Mouse (Mus musculus) hindbrain, postnatal 0 days (tissue): ENCODE results near the gene Kmt5b. TPM values are rescaled to one million over a fixed set of nuclear protein-coding genes. Genes with fewer than 3 reads are reported as not detected.
A peak's percentile ranks its signal among the peaks of the same experiment; 100 is the strongest.

Experiments used
- ATAC-seq: fragments of 200-750 bp; cut with Nextera tagmentation; 2 replicates; pipeline ENCODE4 v1.8.0; 2017; ENCODE audit warnings: mild to moderate bottlenecking, moderate TSS enrichment, moderate library complexity
- DNase-seq: peaks from one replicate; pipeline ENCODE4 v3.0.0-alpha.2; 2015; ENCODE audit warnings: low spot score
- H3K27ac ChIP-seq: fragments of 300-500 bp; sonication (generic); 2 replicates; pipeline ENCODE4 v1.5.1; 2014; ENCODE audit warnings: mild to moderate bottlenecking
- H3K27me3 ChIP-seq: fragments of 300-500 bp; sonication (generic); 2 replicates; pipeline ENCODE4 v1.6.1; 2014; ENCODE audit warnings: low read length, mixed read lengths; ENCODE audit not compliant: insufficient read depth
- H3K36me3 ChIP-seq: fragments of 300-500 bp; sonication (generic); 2 replicates; pipeline ENCODE4 v1.6.1; 2014; ENCODE audit warnings: low read length, mixed read lengths; ENCODE audit not compliant: insufficient read depth
- H3K4me1 ChIP-seq: fragments of 300-500 bp; sonication (generic); 2 replicates; pipeline ENCODE4 v1.6.1; 2014; ENCODE audit warnings: antibody characterized with exemption, low read length, mixed read lengths; ENCODE audit not compliant: insufficient read depth
- H3K4me2 ChIP-seq: fragments of 300-500 bp; sonication (generic); 2 replicates; pipeline ENCODE4 v1.6.1; 2014; ENCODE audit warnings: low read depth, mild to moderate bottlenecking, low read length, moderate library complexity, mixed read lengths
- H3K4me3 ChIP-seq: fragments of 300-500 bp; sonication (generic); 2 replicates; pipeline ENCODE4 v1.5.1; 2014; ENCODE audit warnings: low read length
- H3K9ac ChIP-seq: fragments of 300-500 bp; sonication (generic); replicated peaks from 2 replicates; pipeline ENCODE4 v1.6.1; 2014; ENCODE audit warnings: mild to moderate bottlenecking, low read length, moderate library complexity, mixed read lengths
- H3K9me3 ChIP-seq: fragments of 300-500 bp; sonication (generic); 2 replicates; pipeline ENCODE4 v1.6.1; 2016; ENCODE audit warnings: low read length, mixed read lengths
- CTCF ChIP-seq: IDR thresholded peaks from 2 replicates; pipeline ENCODE4 v1.5.1; 2016; ENCODE audit warnings: antibody characterized with exemption, control low read depth, low read depth
- WGBS: fragments of 180-500 bp; shearing (Covaris S2); extraction: QIAGEN DNeasy Blood & Tissue Kit; methylation state at CpG from one replicate; pipeline ENCODE4 v1.1.7; 2014; 5-methylcytosine and 5-hydroxymethylcytosine counted together
- polyA plus RNA-seq: library from polyadenylated mRNA; unstranded; fragments of >200 nt; fragmentation: Nextera tagmentation; extraction: Ambion mirVana; gene quantifications from 2 replicates; pipeline ENCODE4 v1.2.1, GENCODE M21; 2015
- total RNA-seq: library from RNA; depleted of rRNA; stranded (reverse); fragments of >200 nt; gene quantifications from 2 replicates; pipeline ENCODE4 v1.2.3, GENCODE M21; 2014

Gene Kmt5b
- total and polyA plus RNA-seq, 2 experiments from 2014 or later = 32.8 to 43.5 TPM

DNA sequence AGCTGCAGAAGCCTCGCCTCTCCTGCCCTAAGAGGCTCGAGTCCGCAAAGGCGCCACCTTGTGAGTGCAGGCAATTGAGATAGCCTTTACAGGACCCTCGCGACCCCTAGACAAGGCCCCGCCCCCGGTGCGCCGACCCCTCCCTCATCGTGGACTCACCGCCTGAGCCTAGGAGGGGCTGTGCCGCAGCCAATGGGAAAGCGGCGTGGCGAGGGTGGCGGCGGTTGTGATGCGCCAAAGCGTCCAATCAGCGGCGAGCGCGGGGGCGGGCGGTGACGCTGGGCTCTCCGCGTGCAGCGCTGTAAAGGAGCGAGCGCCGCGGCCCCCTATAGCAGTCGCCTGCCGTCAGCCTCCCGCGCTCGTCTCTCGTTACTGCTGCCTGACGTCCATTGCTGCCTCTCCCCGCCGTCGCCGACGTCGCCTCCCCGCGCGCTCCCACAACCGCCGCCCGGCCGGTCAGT is 84.3 kb downstream of the Kmt5b start, which contains the start of gene Chka:
Gene Chka (plus strand): TSS at position 272 of the 461 bp plus-strand sequence.
- Histone ChIP-seq H3K4me3 (peak within 1 kb of the TSS; percentile 60), H3K27ac (peak within 1 kb of the TSS; percentile 95), H3K9ac (peak within 1 kb of the TSS; percentile 88), H3K4me1 (peaks cover 17% of the 10 kb centered on the region), H3K4me2 (peak within 1 kb of the TSS; percentile 74), H3K27me3 (no peaks in the 10 kb centered on the region), H3K36me3 (no peaks in the 10 kb centered on the region), H3K9me3 (no peaks in the 10 kb centered on the region)
- WGBS = under 1% methylated on average over 53 of the region's 54 CpGs
- DNase-seq = peak; percentile 98
- peak; percentile 46 for TF ChIP-seq CTCF
- peak; percentile 98 for ATAC-seq

DNA sequence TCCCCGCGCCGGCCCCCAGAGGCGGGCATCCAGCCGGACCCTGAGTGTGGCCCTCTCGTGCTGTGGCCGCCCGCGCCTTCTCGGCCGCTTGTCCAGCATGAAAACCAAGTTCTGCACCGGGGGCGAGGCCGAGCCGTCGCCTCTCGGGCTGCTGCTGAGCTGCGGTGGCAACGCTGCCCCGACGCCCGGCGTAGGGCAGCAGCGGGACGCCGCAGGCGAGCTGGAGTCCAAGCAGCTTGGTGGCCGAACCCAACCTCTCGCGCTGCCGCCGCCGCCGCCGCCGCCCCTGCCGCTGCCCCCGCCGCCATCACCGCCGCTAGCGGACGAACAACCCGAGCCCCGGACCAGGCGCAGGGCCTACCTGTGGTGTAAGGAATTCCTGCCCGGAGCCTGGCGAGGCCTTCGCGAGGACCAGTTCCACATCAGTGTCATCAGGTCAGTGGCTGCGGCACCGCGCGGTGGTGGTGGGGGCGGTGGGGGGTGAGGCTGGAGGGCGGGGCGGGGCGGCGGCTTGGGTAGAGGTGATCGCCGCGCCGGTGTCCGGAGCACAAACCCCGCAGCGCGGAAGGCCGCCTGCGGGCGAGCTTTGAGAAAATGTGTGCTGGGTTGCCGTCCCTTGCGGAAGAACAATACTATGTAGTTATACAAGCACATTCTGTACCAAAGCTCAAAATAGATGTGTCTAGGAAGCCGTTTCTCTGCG is 84.9 kb downstream of the Kmt5b start:
- Histone ChIP-seq H3K27me3 (no peaks in the 10 kb centered on the region), H3K9me3 (no peaks in the 10 kb centered on the region), H3K36me3 (no peaks in the 10 kb centered on the region), H3K4me2 (peak overlapping the region; percentile 74), H3K27ac (peak overlapping the region; percentile 95), H3K4me1 (peaks cover 17% of the 10 kb centered on the region), H3K4me3 (peak overlapping the region; percentile 60), H3K9ac (peak overlapping the region; percentile 88)
- TF ChIP-seq CTCF = no peak
- under 1% methylated on average over 65 of the region's 74 CpGs for WGBS
- ATAC-seq (no peak), DNase-seq (peak; percentile 62)

DNA sequence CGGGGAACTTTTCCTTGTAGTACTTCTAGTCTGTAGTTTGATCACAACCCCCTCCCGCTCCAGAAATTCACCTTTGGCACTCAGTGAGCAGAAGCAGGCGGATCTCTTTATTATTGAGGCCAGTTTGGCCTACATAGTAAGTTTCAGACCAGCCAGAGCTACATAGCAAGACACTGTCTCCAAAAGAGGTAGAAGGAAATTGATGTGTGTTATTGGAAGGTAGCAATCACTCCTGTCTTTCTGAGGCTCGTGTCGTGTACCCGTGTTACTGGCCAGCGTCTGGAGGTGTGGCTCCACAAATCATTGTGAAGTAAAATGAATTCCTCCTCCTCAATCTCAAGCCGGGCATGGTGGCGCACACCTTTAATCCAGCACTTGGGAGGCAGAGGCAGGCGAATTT is 85.9 kb downstream of the Kmt5b start:
- Histone ChIP-seq H3K9me3 (no peaks in the 10 kb centered on the region), H3K9ac (no peak overlapping the region), H3K4me3 (peak overlapping the region; percentile 60), H3K27me3 (no peaks in the 10 kb centered on the region), H3K4me2 (peak overlapping the region; percentile 74), H3K4me1 (peaks cover 20% of the 10 kb centered on the region), H3K27ac (no peak overlapping the region), H3K36me3 (no peaks in the 10 kb centered on the region)
- no peak for DNase-seq
- TF ChIP-seq CTCF = no peak
- 89% methylated on average over 10 of the region's 10 CpGs for WGBS
- no peak for ATAC-seq

- DNase-seq = peak; percentile 41
- ATAC-seq = no peak
- 64% methylated on average over 1 of the region's 1 CpGs for WGBS
- Histone ChIP-seq H3K9ac (no peak overlapping the region), H3K4me2 (peak overlapping the region; percentile 74), H3K4me1 (peaks cover 20% of the 10 kb centered on the region), H3K4me3 (no peak overlapping the region; the same call in 1 of the 2 replicates), H3K36me3 (no peaks in the 10 kb centered on the region), H3K9me3 (no peaks in the 10 kb centered on the region), H3K27ac (no peak overlapping the region), H3K27me3 (no peaks in the 10 kb centered on the region)
- no peak for TF ChIP-seq CTCF
These were observed 86.7 kb downstream of the Kmt5b start for GRCm38 (mm10) chr19:3853891-3854290.

DNA sequence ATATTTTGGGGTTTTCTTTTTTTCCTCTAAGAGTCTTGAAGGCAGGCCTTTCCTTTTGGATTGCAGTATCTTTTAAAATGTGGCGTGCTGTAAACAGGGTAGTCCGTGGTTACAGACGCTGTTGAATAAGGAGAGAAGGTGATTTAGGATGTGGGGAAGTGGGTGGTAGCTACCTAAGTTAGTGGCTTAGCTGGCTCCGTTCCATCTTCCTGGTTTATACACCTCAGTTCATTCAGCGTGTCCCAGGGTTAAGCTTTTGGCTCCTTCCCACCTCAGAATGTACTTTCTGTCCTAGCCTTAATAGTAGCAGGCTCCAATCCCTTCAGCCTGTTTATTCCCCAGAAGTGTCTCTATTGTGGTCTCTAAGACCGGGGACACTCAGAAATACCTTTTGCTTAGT is 87.9 kb downstream of the Kmt5b start:
- Histone ChIP-seq H3K4me3 (no peak overlapping the region), H3K27me3 (no peaks in the 10 kb centered on the region), H3K36me3 (no peaks in the 10 kb centered on the region), H3K9ac (no peak overlapping the region), H3K4me2 (peak overlapping the region; percentile 41), H3K27ac (peak overlapping the region; percentile 58; the same call in 1 of the 2 replicates), H3K4me1 (peaks cover 20% of the 10 kb centered on the region), H3K9me3 (no peaks in the 10 kb centered on the region)
- no peak for DNase-seq
- ATAC-seq = no peak
- TF ChIP-seq CTCF = no peak
- WGBS = 69% methylated on average over 6 of the region's 6 CpGs

DNA sequence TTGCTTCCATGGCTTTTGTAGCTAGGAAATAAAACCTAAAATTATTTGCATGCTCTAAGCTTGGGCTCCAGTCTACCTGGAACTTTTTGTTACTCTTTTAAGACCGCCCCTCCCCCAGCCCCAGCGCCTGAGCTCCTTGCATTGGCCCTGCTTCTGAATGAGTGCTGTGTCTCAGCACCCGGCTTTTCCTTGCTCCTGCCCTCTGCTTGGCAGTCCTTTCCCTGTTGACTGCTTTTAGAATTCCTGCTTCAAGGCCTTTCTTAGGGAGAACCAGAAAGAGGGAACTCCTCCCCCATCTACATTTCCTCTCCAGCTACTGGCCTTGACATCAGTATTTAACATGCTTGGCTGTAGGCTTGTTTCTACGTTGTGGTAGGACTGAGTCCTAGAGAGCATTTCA is 88.4 kb downstream of the Kmt5b start:
- Histone ChIP-seq H3K9me3 (no peaks in the 10 kb centered on the region), H3K4me1 (peaks cover 20% of the 10 kb centered on the region), H3K27ac (peak overlapping the region; percentile 58; the same call in 1 of the 2 replicates), H3K4me2 (peak overlapping the region; percentile 41), H3K9ac (no peak overlapping the region), H3K4me3 (no peak overlapping the region), H3K27me3 (no peaks in the 10 kb centered on the region), H3K36me3 (no peaks in the 10 kb centered on the region)
- TF ChIP-seq CTCF = no peak
- 24% methylated on average over 4 of the region's 4 CpGs for WGBS
- DNase-seq (peak; percentile 37), ATAC-seq (no peak)

GRCm38 (mm10) chr19:3857220-3857619 is 90.0 kb downstream of the Kmt5b start:
- Histone ChIP-seq H3K27ac (no peak overlapping the region), H3K36me3 (no peaks in the 10 kb centered on the region), H3K9ac (no peak overlapping the region), H3K4me3 (no peak overlapping the region), H3K4me2 (no peak overlapping the region), H3K9me3 (no peaks in the 10 kb centered on the region), H3K4me1 (peaks cover 14% of the 10 kb centered on the region), H3K27me3 (no peaks in the 10 kb centered on the region)
- ATAC-seq (no peak), DNase-seq (no peak)
- no peak for TF ChIP-seq CTCF
- WGBS = 58% methylated on average over 3 of the region's 3 CpGs
